Mouse (Mus musculus) C2C12 (cell line): Measurements from ENCODE around the gene Slc39a5. TPM values are rescaled to one million over a fixed set of nuclear protein-coding genes. Genes with fewer than 3 reads are reported as not detected.

Experiments used
- H3K27me3 ChIP-seq: one replicate; pipeline ENCODE4 v1.6.1; 2011; ENCODE audit not compliant: control insufficient read depth, insufficient read depth, insufficient read length
- H3K36me3 ChIP-seq: one replicate; pipeline ENCODE4 v1.6.1; 2011; ENCODE audit not compliant: control insufficient read depth, insufficient read depth
- H3K4me3 ChIP-seq: one replicate; pipeline ENCODE4 v1.5.1; 2011; ENCODE audit warnings: mild to moderate bottlenecking, control low read depth; ENCODE audit not compliant: poor library complexity, insufficient read depth, severe bottlenecking
- H3K79me2 ChIP-seq: one replicate; pipeline ENCODE4 v1.6.1; 2011; ENCODE audit not compliant: control insufficient read depth, insufficient read depth
- H3K79me3 ChIP-seq: one replicate; pipeline ENCODE4 v1.6.1; 2011; ENCODE audit warnings: low read depth, control low read depth
- H3ac ChIP-seq: one replicate; pipeline ENCODE3; 2011; ENCODE audit warnings: low read depth; ENCODE audit not compliant: control insufficient read depth, insufficient read length
- CEBPB ChIP-seq: IDR thresholded peaks from one replicate; pipeline ENCODE4 v1.6.1; 2011; ENCODE audit warnings: low read depth, mild to moderate bottlenecking, control low read depth, moderate library complexity
- CTCF ChIP-seq: IDR thresholded peaks from one replicate; pipeline ENCODE4 v1.5.1; 2011; ENCODE audit not compliant: control insufficient read depth, insufficient read depth, insufficient read length
- FOSL1 ChIP-seq: IDR thresholded peaks from one replicate; pipeline ENCODE4 v1.8.0; 2011; ENCODE audit warnings: mild to moderate bottlenecking, low read length; ENCODE audit not compliant: poor library complexity, insufficient read depth, severe bottlenecking
- MAX ChIP-seq: IDR thresholded peaks from one replicate; pipeline ENCODE4 v1.6.1; 2011; ENCODE audit warnings: mild to moderate bottlenecking, control low read depth
- MYOD1 ChIP-seq: IDR thresholded peaks from one replicate; pipeline ENCODE4 v1.6.1; 2011; ENCODE audit warnings: low read depth; ENCODE audit not compliant: control insufficient read depth, insufficient read length
- MYOG ChIP-seq: IDR thresholded peaks from one replicate; pipeline ENCODE4 v1.6.1; 2011; ENCODE audit not compliant: control insufficient read depth, insufficient read length; ENCODE audit errors: extremely low read depth
- USF1 ChIP-seq: IDR thresholded peaks from one replicate; pipeline ENCODE4 v1.6.1; 2011; ENCODE audit warnings: low read depth, mild to moderate bottlenecking, control low read depth, moderate library complexity
- polyA plus RNA-seq: library from polyadenylated mRNA; unstranded; fragments of >200 nt; fragmentation: generic; extraction: Trizol; gene quantifications from one replicate; pipeline ENCODE4 v1.2.1, GENCODE M21; 2012; ENCODE audit warnings: missing spikeins

Gene Slc39a5
- polyA plus RNA-seq, 1 experiment, result not detected

DNA sequence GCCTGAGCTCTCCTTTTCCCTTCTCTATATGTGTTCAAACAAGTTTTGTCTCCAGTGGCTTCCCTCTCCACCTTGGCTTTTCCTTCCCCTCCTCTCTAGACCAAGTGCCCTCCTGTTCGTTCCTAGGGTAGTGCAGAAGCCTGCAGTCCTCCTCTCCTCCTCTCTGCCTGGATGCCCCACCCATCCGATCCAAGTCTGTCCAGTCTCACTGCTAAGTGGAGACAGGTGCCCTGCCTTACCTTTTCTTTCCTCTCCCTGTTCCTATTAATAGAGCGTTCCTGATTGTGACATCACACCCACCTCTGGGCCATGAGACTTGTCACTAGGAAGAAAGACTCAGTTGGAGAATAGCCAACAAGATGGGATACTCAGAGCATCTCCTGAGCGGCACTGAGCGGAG lies 13.8 kb upstream of the Slc39a5 start:
- Histone ChIP-seq H3K27me3 (no peaks in the 10 kb centered on the region), H3K79me2 (peaks cover 69% of the 10 kb centered on the region), H3K4me3 (no peak overlapping the region), H3K79me3 (peaks cover 47% of the 10 kb centered on the region), H3ac (no peak overlapping the region), H3K36me3 (peaks cover 54% of the 10 kb centered on the region)
- TF ChIP-seq CEBPB (no peak), USF1 (no peak), MYOG (no peak), FOSL1 (no peak), CTCF (no peak), MAX (no peak)

GRCm38 (mm10) chr10:128413076-128413475 lies 12.0 kb upstream of the Slc39a5 start:
- Histone ChIP-seq H3K79me2 (peaks cover 80% of the 10 kb centered on the region), H3K36me3 (peaks cover 45% of the 10 kb centered on the region), H3K79me3 (peaks cover 46% of the 10 kb centered on the region), H3K27me3 (no peaks in the 10 kb centered on the region), H3K4me3 (no peak overlapping the region), H3ac (no peak overlapping the region)
- TF ChIP-seq FOSL1, result no peak

- Histone ChIP-seq H3K27me3 (no peaks in the 10 kb centered on the region), H3K36me3 (peaks cover 44% of the 10 kb centered on the region), H3K4me3 (peak overlapping the region; percentile 98), H3K79me2 (peaks cover 76% of the 10 kb centered on the region), H3ac (peak overlapping the region; percentile 81), H3K79me3 (peaks cover 46% of the 10 kb centered on the region)
- no peak for TF ChIP-seq CTCF
- TF ChIP-seq FOSL1, result no peak
- no peak for TF ChIP-seq MYOG
- TF ChIP-seq MYOD1, result no peak
- TF ChIP-seq USF1, result no peak
- no peak for TF ChIP-seq MAX
- TF ChIP-seq CEBPB, result no peak
Measured at GRCm38 (mm10) chr10:128412558-128412957, 11.5 kb upstream of the Slc39a5 start.

DNA sequence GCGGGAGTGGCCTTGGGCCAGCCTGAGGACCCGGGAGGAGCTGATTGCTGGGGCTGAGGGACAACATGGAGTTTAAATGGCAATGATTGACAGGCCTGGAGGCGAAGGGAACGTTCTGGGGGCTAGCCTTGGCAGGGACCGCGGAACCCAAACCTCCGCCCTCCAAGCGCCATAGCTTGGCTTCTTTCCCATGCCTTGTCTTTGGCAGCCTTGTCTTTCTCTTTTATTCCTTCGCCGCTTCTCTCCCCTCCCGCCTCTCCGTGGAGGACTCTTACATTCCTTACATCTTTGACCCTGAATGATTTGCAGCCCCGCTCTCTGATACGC lies 11.0 kb upstream of the Slc39a5 start:
- no peak for TF ChIP-seq FOSL1
- TF ChIP-seq USF1, result no peak
- no peak for TF ChIP-seq MAX
- TF ChIP-seq MYOD1, result no peak
- no peak for TF ChIP-seq CTCF
- TF ChIP-seq CEBPB, result no peak
- TF ChIP-seq MYOG, result no peak

DNA sequence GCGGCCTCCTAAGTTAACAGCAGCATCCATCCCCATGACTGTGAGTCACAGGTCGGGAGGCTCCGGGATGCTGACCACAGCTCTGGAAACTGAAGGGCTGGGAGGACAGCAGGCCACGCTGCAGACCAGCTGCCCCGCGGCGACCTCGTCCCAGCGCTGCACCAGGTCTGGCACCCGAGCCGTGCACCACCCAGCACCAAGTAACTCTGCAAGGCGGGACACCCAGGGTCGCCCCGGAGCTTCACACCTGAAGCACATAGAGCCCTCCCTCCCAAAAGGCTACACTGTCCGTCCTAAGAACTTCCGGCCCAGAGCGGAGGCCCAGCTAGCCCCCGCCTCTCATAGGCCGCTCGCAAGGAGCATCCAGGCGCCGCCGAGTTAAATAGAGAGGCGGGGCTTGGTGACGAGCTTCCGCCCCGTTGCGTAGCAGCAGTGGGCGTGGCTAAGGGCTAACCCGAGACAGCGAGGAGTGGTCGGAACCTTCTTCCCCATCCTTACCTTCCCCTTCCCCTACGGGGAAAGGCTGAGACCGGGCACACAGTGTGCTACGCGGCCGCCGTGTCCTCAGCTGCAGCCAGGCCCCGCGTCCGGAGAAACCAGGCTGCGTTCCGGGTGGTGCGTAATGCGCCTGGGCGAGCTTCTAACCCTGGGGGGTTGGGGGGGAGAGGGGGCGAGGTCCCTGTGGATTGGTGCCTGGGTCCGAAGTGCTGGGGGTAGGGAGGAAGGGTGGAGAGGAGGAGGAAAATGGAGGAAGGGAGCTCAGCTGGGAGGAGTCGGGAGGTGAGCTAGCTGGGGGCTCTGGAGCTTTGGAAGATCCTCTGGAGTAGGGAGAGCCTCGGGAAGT lies 10.4 kb upstream of the Slc39a5 start, which contains the start of the genes Nabp2 and Rnf41:
Gene Nabp2, minus strand, starts transcription at position 282 of the 844 bp plus-strand sequence.
Gene Rnf41, plus strand, starts transcription at position 447 of the 844 bp plus-strand sequence.
- Histone ChIP-seq H3K36me3 (peaks cover 44% of the 10 kb centered on the region), H3ac (peak within 1 kb of the TSS; percentile 81), H3K79me3 (peaks cover 41% of the 10 kb centered on the region), H3K27me3 (no peaks in the 10 kb centered on the region), H3K79me2 (peaks cover 72% of the 10 kb centered on the region), H3K4me3 (peak within 1 kb of the TSS; percentile 98)
- no peak for TF ChIP-seq CTCF
- peak; percentile 66 for TF ChIP-seq MAX
- TF ChIP-seq CEBPB, result no peak
- TF ChIP-seq MYOG, result no peak
- TF ChIP-seq MYOD1, result peak; percentile 40
- peak; percentile 26 for TF ChIP-seq FOSL1
- no peak for TF ChIP-seq USF1

More for the DNA sequence above, 11.0 kb upstream of the Slc39a5 start:
- peak overlapping the region; percentile 98 for H3K4me3 ChIP-seq
- peaks cover 46% of the 10 kb centered on the region for H3K79me3 ChIP-seq
- H3K79me2 ChIP-seq, result peaks cover 74% of the 10 kb centered on the region
- H3ac ChIP-seq, result peak overlapping the region; percentile 81
- H3K36me3 ChIP-seq, result peaks cover 44% of the 10 kb centered on the region
- no peaks in the 10 kb centered on the region for H3K27me3 ChIP-seq

- peaks cover 64% of the 10 kb centered on the region for H3K79me2 ChIP-seq
- peak overlapping the region; percentile 98 for H3K4me3 ChIP-seq
Measured at GRCm38 (mm10) chr10:128410560-128410845, 9.5 kb upstream of the Slc39a5 start.

More at GRCm38 (mm10) chr10:128410560-128410845, 9.5 kb upstream of the Slc39a5 start:
- H3K27me3 ChIP-seq, result no peaks in the 10 kb centered on the region
- peaks cover 43% of the 10 kb centered on the region for H3K36me3 ChIP-seq
- H3K79me3 ChIP-seq, result peaks cover 36% of the 10 kb centered on the region
- no peak for TF ChIP-seq CTCF
- TF ChIP-seq MYOD1, result no peak
- no peak for TF ChIP-seq CEBPB
- TF ChIP-seq MAX, result no peak
- TF ChIP-seq USF1, result no peak
- peak overlapping the region; percentile 67 for H3ac ChIP-seq
